In the genomic region with DNA sequence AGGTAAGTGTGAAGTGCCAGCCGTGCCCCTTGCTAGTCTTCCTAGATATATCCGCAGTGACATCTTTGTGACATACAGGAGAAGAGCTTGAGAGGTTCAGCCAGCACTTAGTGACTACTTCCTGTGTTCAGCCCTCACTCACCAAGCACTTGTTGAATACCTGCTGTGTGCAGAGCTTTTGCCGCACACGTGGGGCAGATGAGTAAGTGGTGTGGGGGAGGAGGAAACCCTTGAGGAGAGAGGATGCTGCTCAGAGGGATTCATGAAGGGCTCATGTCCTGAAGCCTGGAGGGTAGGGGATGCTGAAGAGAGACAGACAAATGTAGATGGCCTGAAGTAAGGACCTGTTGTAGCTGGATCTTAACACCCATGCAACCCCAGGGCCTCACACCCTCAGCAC, we compare ENCODE assay signal across 19 mouse cellular contexts. TPM values are rescaled to one million over a fixed set of nuclear protein-coding genes. Genes with fewer than 3 reads are reported as not detected.
A peak's percentile ranks its signal among the peaks of the same experiment; 100 is the strongest.
DNase-seq lines count a peak whose midpoint lies in the region; ATAC-seq and TF ChIP-seq lines count a peak whose summit lies in the region.
"Had no signal": no experiment of that assay in that cellular context is flagged by ENCODE, and none has a peak within 500 bp of the region (broad histone marks: within the 10 kb centered on the region; RNA-seq: fewer than 3 reads in every experiment).

No protein-coding gene starts in this region.

- intact Hi-C loops in heart, postnatal 14 days (cut with DNase I), result loop anchor here (5.0 kb wide), 1 partner anchor 208 kb away; no protein-coding TSS in a partner anchor

- peak overlapping the region; percentile 56; the same call in 1 of the 2 replicates for H3K27ac ChIP-seq in heart, embryonic 10.5 days
- H3K27ac ChIP-seq in lung, embryonic 14.5 days (ENCODE audit: low read depth), result peak overlapping the region; percentile 60; the same call in 1 of the 2 replicates
- H3K27ac ChIP-seq: embryonic facial prominence, embryonic 12.5 days; liver, embryonic 14.5 days had no signal

- 28% methylated on average over 4 of the region's 4 CpGs for WGBS in heart, embryonic 10.5 days
- 31% methylated on average over 4 of the region's 4 CpGs for WGBS in lung, embryonic 14.5 days

- H3K4me1 ChIP-seq in heart, embryonic 10.5 days, result peaks cover 40% of the 10 kb centered on the region
- H3K4me1 ChIP-seq in lung, embryonic 14.5 days (ENCODE audit: insufficient read depth), result peaks cover 15% of the 10 kb centered on the region; the same call in 1 of the 2 replicates

- no peak for TF ChIP-seq CTCF in lung, embryonic 14.5 days (IDR thresholded peaks at IDR 0.05; ENCODE audit: low read depth)

- H3K4me2 ChIP-seq in lung, embryonic 14.5 days, result no peak overlapping the region
- H3K4me2 ChIP-seq: embryonic facial prominence, embryonic 12.5 days; hindbrain, embryonic 14.5 days had no signal

- no peaks in the 10 kb centered on the region for H3K9me3 ChIP-seq in heart, embryonic 10.5 days
- H3K9me3 ChIP-seq in lung, embryonic 14.5 days (ENCODE audit: low read depth, low read length), result no peaks in the 10 kb centered on the region
- H3K9me3 ChIP-seq: embryonic facial prominence, embryonic 12.5 days had no signal

- peaks cover 9% of the 10 kb centered on the region for H3K36me3 ChIP-seq in heart, embryonic 10.5 days
- peaks cover 46% of the 10 kb centered on the region for H3K36me3 ChIP-seq in lung, embryonic 14.5 days (ENCODE audit: insufficient read depth)
- H3K36me3 ChIP-seq: embryonic facial prominence, embryonic 12.5 days had no signal

- no peak overlapping the region for H3K4me3 ChIP-seq in heart, embryonic 10.5 days
- no peak overlapping the region for H3K4me3 ChIP-seq in lung, embryonic 14.5 days (ENCODE audit: low read depth, low read length)
- H3K4me3 ChIP-seq: embryonic facial prominence, embryonic 12.5 days had no signal

- peaks cover 48% of the 10 kb centered on the region for H3K27me3 ChIP-seq in heart, embryonic 10.5 days (ENCODE audit: insufficient read depth, poor library complexity, severe bottlenecking)
- H3K27me3 ChIP-seq in lung, embryonic 14.5 days (ENCODE audit: insufficient read depth, low read length), result 0 out of 2 replicates have a peak, but pooled peaks cover 5% of the 10 kb centered on the region

- no peak overlapping the region for H3K9ac ChIP-seq in lung, embryonic 14.5 days
- H3K9ac ChIP-seq: embryonic facial prominence, embryonic 12.5 days; liver, embryonic 14.5 days had no signal

- no peak for ATAC-seq in lung, embryonic 14.5 days (ENCODE audit: insufficient read depth)

- DNase-seq in heart, embryonic 10.5 days (ENCODE audit: low spot score), result no peak
- no peak for DNase-seq in heart, postnatal 14 days
- no peak for DNase-seq in lung, embryonic 14.5 days
- DNase-seq in lung, postnatal 25 days (ENCODE audit: low spot score), result no peak
- peak; percentile 23 for DNase-seq in MN1 (ENCODE audit: low spot score)
- DNase-seq in naive thymus-derived CD4-positive, alpha-beta T cell, adult 2 months (ENCODE audit: low read depth), result peak; percentile 38
- DNase-seq in thymus, postnatal 36 days, result no peak
- DNase-seq: cerebellum, adult 11-12 months; gastrocnemius, postnatal 10 days; kidney, adult 18-20 months; kidney, postnatal 36 days; midbrain, embryonic 14.5 days had no signal

RNA-seq across cellular contexts. Expression of a gene that starts 3.5 kb away (rescaled TPM):
- polyA plus RNA-seq in heart, embryonic 10.5 days (2016; fragmentation: Nextera tagmentation; extraction: Ambion mirVana), result 3.3 TPM in 1 of 2 replicates, not detected in the other
- not detected for total RNA-seq in heart, postnatal 14 days (2021)
- polyA plus RNA-seq in lung, embryonic 14.5 days (2014; fragmentation: Nextera tagmentation; extraction: Ambion mirVana), result 12.2 TPM in 1 of 2 replicates, not detected in the other
- total RNA-seq: adrenal gland, adult 2 months; ES-E14; layer of hippocampus, postnatal 25 days had no signal
- polyA plus RNA-seq: embryonic facial prominence, embryonic 12.5 days; hindbrain, embryonic 14.5 days; liver, embryonic 14.5 days; midbrain, embryonic 14.5 days; thymus, postnatal 0 days had no signal

RNA-seq across cellular contexts. Expression of a gene that starts 7.3 kb away (rescaled TPM):
- polyA plus RNA-seq in heart, embryonic 10.5 days (2016; fragmentation: Nextera tagmentation; extraction: Ambion mirVana), result 1.6 and 12.0 TPM in 2 replicates
- total RNA-seq in heart, postnatal 14 days (2021), result 10 to 100 TPM; 72.2 to 78.0 TPM
- 14.3 and 29.3 TPM in 2 replicates for polyA plus RNA-seq in lung, embryonic 14.5 days (2014; fragmentation: Nextera tagmentation; extraction: Ambion mirVana)

Comparison
In these comparisons a context has a peak if more than half of its experiments do, and no peak if none do; other contexts are left out.
1. DNase-seq: peak in MN1 (single experiment) and naive thymus-derived CD4-positive, alpha-beta T cell, adult 2 months (single experiment); none in heart, embryonic 10.5 days (single experiment), heart, postnatal 14 days (0 of 2), lung, embryonic 14.5 days (single experiment), lung, postnatal 25 days (single experiment) and thymus, postnatal 36 days (0 of 2).